9 mouse cellular contexts compared by ENCODE assay signal in genomic region chr6:50678826-50679485, GRCm38 (mm10). TPM values are rescaled to one million over a fixed set of nuclear protein-coding genes. Genes with fewer than 3 reads are reported as not detected.
DNase-seq lines count a peak whose midpoint lies in the region; ATAC-seq and TF ChIP-seq lines count a peak whose summit lies in the region.
"Had no signal": no experiment of that assay in that cellular context is flagged by ENCODE, and none has a peak within 500 bp of the region (broad histone marks: within the 10 kb centered on the region; RNA-seq: fewer than 3 reads in every experiment).

No protein-coding gene starts in this region.

- no peak overlapping the region for H3K4me3 ChIP-seq in forebrain, embryonic 11.5 days (ENCODE audit: low read depth, low read length)
- no peak overlapping the region for H3K4me3 ChIP-seq in layer of hippocampus, adult 2 months
- no peak overlapping the region for H3K4me3 ChIP-seq in lung, postnatal 0 days (ENCODE audit: low read depth, low read length)
- H3K4me3 ChIP-seq: heart, embryonic 13.5 days had no signal

- peaks cover 3% of the 10 kb centered on the region; the same call in 1 of the 2 replicates for H3K27me3 ChIP-seq in forebrain, embryonic 11.5 days (ENCODE audit: control insufficient read depth, insufficient read depth, low read length)
- H3K27me3 ChIP-seq in lung, postnatal 0 days (replicated peaks; ENCODE audit: insufficient read depth, low read length), result no peaks in the 10 kb centered on the region
- H3K27me3 ChIP-seq: heart, embryonic 13.5 days had no signal

- no peak overlapping the region for H3K4me2 ChIP-seq in forebrain, embryonic 11.5 days (ENCODE audit: low read depth, low read length, severe bottlenecking)
- no peak overlapping the region for H3K4me2 ChIP-seq in lung, postnatal 0 days (replicated peaks; ENCODE audit: low read depth, low read length)
- H3K4me2 ChIP-seq: heart, embryonic 13.5 days had no signal

- peak; percentile 94 for TF ChIP-seq CTCF in layer of hippocampus, adult 2 months (conservative IDR thresholded peaks at IDR 0.05)
- TF ChIP-seq CTCF in lung, postnatal 0 days (IDR thresholded peaks at IDR 0.05), result peak; percentile 96

- H3K36me3 ChIP-seq in forebrain, embryonic 11.5 days (ENCODE audit: control insufficient read depth, insufficient read depth, low read length), result no peaks in the 10 kb centered on the region
- no peaks in the 10 kb centered on the region for H3K36me3 ChIP-seq in lung, postnatal 0 days (ENCODE audit: insufficient read depth, low read length)
- H3K36me3 ChIP-seq: heart, embryonic 13.5 days had no signal

- ATAC-seq in forebrain, embryonic 11.5 days (replicated peaks; ENCODE audit: low FRiP score), result peak; percentile 49; the same call in 1 of the 2 replicates
- ATAC-seq in lung, postnatal 0 days, result peak; percentile 76

- TF ChIP-seq EP300 in lung, postnatal 0 days (IDR thresholded peaks at IDR 0.05), result no peak

- no peak overlapping the region for H3K9ac ChIP-seq in forebrain, embryonic 11.5 days (ENCODE audit: low read length)
- no peak overlapping the region for H3K9ac ChIP-seq in lung, postnatal 0 days (replicated peaks; ENCODE audit: low read depth)
- H3K9ac ChIP-seq: heart, embryonic 13.5 days had no signal

- H3K27ac ChIP-seq in forebrain, embryonic 11.5 days (ENCODE audit: low read depth, low read length), result no peak overlapping the region
- H3K27ac ChIP-seq in layer of hippocampus, adult 2 months, result no peak overlapping the region
- H3K27ac ChIP-seq in lung, postnatal 0 days (ENCODE audit: low read length), result no peak overlapping the region
- H3K27ac ChIP-seq: heart, embryonic 13.5 days had no signal

- no peaks in the 10 kb centered on the region for H3K9me3 ChIP-seq in forebrain, embryonic 11.5 days (ENCODE audit: control insufficient read depth, low read length)
- H3K9me3 ChIP-seq in lung, postnatal 0 days (ENCODE audit: low read length), result no peaks in the 10 kb centered on the region
- H3K9me3 ChIP-seq: heart, embryonic 13.5 days had no signal

- H3K4me1 ChIP-seq in forebrain, embryonic 11.5 days (replicated peaks; ENCODE audit: control insufficient read depth, insufficient read depth, low read length), result no peaks in the 10 kb centered on the region
- no peaks in the 10 kb centered on the region for H3K4me1 ChIP-seq in lung, postnatal 0 days (ENCODE audit: insufficient read depth, low read depth, low read length)

- 30% methylated on average over 8 of the region's 8 CpGs for WGBS in forebrain, embryonic 11.5 days
- WGBS in lung, postnatal 0 days, result 28% methylated on average over 8 of the region's 8 CpGs

- DNase-seq in ES-CJ7 (ENCODE audit: low read depth, low spot score), result peak; percentile 60
- DNase-seq in c-Kit-positive CD71-negative TER-119-negative erythroid progenitor cells, embryonic 14.5 days (ENCODE audit: low read depth), result peak; percentile 43
- DNase-seq in forebrain, embryonic 11.5 days (ENCODE audit: low spot score), result peak; percentile 84
- DNase-seq in heart, postnatal 4 days, result peak; percentile 85
- DNase-seq in layer of hippocampus, adult 2 months (ENCODE audit: low spot score in 2 of 2), result peak; percentile 82 to 84
- DNase-seq in lung, postnatal 0 days (ENCODE audit: low spot score), result peak; percentile 86
- peak; percentile 33 for DNase-seq in retina, adult 2 months (ENCODE audit: low read depth, low spot score)
- peak; percentile 45 for DNase-seq in thymus, postnatal 25 days

RNA-seq across cellular contexts. Expression of gene Npvf, which starts 24.7 kb away (rescaled TPM):
- not detected in 2 replicates for polyA plus RNA-seq in forebrain, embryonic 11.5 days (2014; fragmentation: Nextera tagmentation; extraction: Ambion mirVana)
- total RNA-seq in heart, postnatal 4 days (2021), result under 1 TPM in 1 of 2 experiments, not detected in 1; 0.45 TPM
- not detected for total RNA-seq in layer of hippocampus, adult 2 months (2021)
- polyA plus RNA-seq in lung, postnatal 0 days (2015; fragmentation: Nextera tagmentation; extraction: Ambion mirVana), result not detected in 2 replicates
- polyA plus RNA-seq: heart, embryonic 13.5 days had no signal

Comparison
In these comparisons a context has a peak if more than half of its experiments do, and no peak if none do; other contexts are left out.
1. DNase-seq: peak in every context shown above with its lines; median percentile 86 in lung, postnatal 0 days; 85 in heart, postnatal 4 days; 84 in forebrain, embryonic 11.5 days; 83 in layer of hippocampus, adult 2 months; 60 in ES-CJ7; 45 in thymus, postnatal 25 days; 43 in c-Kit-positive CD71-negative TER-119-negative erythroid progenitor cells, embryonic 14.5 days; 33 in retina, adult 2 months.